Mouse (Mus musculus) spleen, adult 2 months (tissue): ENCODE measurements around the gene Mical3.

Source experiments
- CTCF ChIP-seq: fragments of 200-500 bp; IDR thresholded peaks from 2 replicates; pipeline ENCODE4 v1.5.1; 2011; ENCODE audit warnings: mild to moderate bottlenecking, inconsistent platforms; ENCODE audit not compliant: insufficient read depth, insufficient read length, insufficient replicate concordance; ENCODE audit errors: extremely low read depth
- POLR2A ChIP-seq: fragments of 200-500 bp; IDR thresholded peaks from 2 replicates; pipeline ENCODE4 v1.6.1; 2011; ENCODE audit warnings: low read depth, low read length, inconsistent platforms

GRCm38 (mm10) chr6:121102941-121103340 lies 27.9 kb downstream of the Mical3 start:
- TF ChIP-seq CTCF = no peak
- TF ChIP-seq POLR2A = no peak
